Mouse (Mus musculus): ENCODE results near the gene Naa15. TPM values are rescaled to one million over a fixed set of nuclear protein-coding genes. Genes with fewer than 3 reads are reported as not detected.
A peak's percentile ranks its signal among the peaks of the same experiment; 100 is the strongest.
"Not testable (repeated sequence)": the region's sequence is repeated elsewhere in the genome, so short reads cannot be mapped to it uniquely, and the experiment has no call there.

The Naa15 gene
- polyA plus RNA-seq, 1 experiment from 2014 or later, result 59.8 TPM

DNA sequence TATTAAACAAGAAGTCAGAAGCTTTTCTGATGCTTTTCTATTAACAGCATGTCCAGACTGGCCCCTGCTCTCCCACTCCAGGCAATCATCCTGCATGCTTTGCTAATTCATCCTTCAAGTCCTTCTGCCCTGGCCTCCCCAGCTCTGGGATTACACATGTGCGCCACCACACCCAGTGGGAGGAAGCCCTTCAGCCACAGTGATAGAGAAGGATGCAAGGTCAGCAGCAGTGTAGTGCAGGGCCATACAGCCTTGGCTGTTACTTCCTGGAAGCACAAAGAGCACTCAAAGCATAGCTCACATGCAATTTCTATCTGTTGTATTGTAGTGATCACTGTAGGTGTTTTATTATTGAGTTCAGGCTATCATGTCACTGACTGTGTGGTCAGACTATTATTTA is 1.7 kb upstream of the Naa15 start:
- Histone ChIP-seq H3K27ac (no peak overlapping the region), H3K4me2 (no peak overlapping the region), H3K9ac (no peak overlapping the region), H3K4me1 (peaks cover 22% of the 10 kb centered on the region), H3K27me3 (no peaks in the 10 kb centered on the region), H3K4me3 (no peak overlapping the region), H3K9me3 (replicated peaks) (no peaks in the 10 kb centered on the region), H3K36me3 (ENCODE audit: poor library complexity, severe bottlenecking) (no peaks in the 10 kb centered on the region)
- ATAC-seq, result no peak
- 84% methylated on average over 1 of the region's 1 CpGs for WGBS

DNA sequence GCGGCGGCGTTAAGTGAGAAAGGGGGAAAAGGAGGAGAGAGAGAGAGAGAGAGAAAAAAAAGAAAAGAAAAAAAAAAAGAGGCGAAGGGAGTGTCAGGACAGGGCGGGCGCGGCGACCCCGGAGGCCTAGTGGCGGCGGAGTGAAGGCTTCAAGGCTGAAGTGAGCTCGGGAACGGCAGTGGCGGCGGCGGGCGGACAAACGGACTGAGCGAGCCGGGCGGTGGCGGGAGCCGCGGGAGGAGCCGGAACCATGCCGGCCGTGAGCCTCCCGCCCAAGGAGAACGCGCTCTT is 1.1 kb downstream of the Naa15 start:
- Histone ChIP-seq H3K36me3 (ENCODE audit: poor library complexity, severe bottlenecking) (no peaks in the 10 kb centered on the region), H3K4me3 (peak overlapping the region; percentile 100), H3K9me3 (replicated peaks) (no peaks in the 10 kb centered on the region), H3K4me1 (peaks cover 33% of the 10 kb centered on the region), H3K27ac (peak overlapping the region; percentile 91), H3K27me3 (no peaks in the 10 kb centered on the region), H3K4me2 (peak overlapping the region; percentile 87), H3K9ac (peak overlapping the region; percentile 98)
- ATAC-seq, result peak; percentile 73
- WGBS, result 2% methylated on average over 8 of the region's 30 CpGs

DNA sequence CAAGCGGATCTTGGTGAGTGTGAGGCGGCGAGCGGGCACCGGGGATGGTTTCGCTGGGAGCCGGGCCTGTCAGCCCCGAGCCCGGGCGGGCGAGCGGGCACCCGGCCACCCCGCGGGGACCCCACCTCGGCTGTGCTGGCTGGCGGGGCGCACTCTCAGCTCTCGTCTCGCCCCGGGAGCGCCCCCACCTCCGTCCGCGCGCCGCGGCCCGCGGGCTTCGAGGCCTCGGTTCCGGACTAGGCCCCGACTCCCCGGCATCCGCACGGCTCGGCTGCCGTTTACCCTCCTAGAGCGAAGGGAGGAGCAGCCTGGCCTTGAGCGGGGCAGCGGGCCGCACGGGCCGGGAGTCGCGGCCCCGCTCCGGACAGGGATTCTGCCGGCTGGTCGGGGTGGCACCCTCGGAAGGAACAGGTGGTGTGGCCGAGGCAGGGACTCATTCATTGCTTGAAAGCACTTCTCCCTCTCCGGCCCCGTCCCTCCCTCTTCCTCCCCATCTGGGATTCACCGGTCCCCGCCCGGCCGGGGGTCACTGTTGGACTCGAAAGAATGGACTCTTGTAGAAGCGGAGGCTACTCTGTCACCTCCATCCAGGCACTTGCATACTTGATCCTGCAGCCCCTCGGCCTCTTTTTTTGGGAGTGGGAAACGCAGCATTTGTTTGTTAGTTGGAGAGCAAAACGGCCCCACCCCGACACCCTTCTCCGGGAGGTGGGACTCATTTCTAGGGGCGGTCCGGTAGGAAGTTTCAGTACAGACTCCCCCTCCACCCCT is 1.6 kb downstream of the Naa15 start:
- Histone ChIP-seq H3K4me1 (peaks cover 33% of the 10 kb centered on the region), H3K4me2 (peak overlapping the region; percentile 87), H3K27me3 (no peaks in the 10 kb centered on the region), H3K27ac (peak overlapping the region; percentile 91), H3K36me3 (ENCODE audit: poor library complexity, severe bottlenecking) (no peaks in the 10 kb centered on the region), H3K4me3 (peak overlapping the region; percentile 100), H3K9me3 (replicated peaks) (no peaks in the 10 kb centered on the region), H3K9ac (peak overlapping the region; percentile 98)
- 0% methylated on average over 60 of the region's 68 CpGs for WGBS
- peak; percentile 72 for ATAC-seq

DNA sequence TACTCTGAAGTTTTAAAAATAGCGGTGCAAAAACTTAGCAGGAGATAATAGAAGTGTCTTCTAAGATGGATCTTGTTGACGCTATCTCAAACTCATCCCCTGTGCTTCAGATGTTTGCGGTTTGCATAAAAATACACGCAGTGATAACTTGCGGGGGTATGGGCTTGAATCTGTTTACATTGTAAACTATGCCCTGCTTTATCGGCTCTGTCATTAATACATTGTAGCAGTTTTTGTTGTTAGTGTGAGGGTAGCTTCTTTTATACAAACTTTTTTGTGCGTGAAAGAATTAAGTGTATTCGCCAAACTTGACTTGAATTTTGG is 2.1 kb downstream of the Naa15 start:
- no peak for ATAC-seq
- H3K9me3 ChIP-seq (replicated peaks), result no peaks in the 10 kb centered on the region
- H3K27ac ChIP-seq, result no peak overlapping the region
- H3K4me1 ChIP-seq, result peaks cover 33% of the 10 kb centered on the region
- no peaks in the 10 kb centered on the region for H3K36me3 ChIP-seq (ENCODE audit: poor library complexity, severe bottlenecking)
- WGBS, result 8% methylated on average over 8 of the region's 8 CpGs
- peak overlapping the region; percentile 87 for H3K4me2 ChIP-seq
- no peaks in the 10 kb centered on the region for H3K27me3 ChIP-seq
- H3K4me3 ChIP-seq, result peak overlapping the region; percentile 100
- H3K9ac ChIP-seq, result peak overlapping the region; percentile 98

DNA sequence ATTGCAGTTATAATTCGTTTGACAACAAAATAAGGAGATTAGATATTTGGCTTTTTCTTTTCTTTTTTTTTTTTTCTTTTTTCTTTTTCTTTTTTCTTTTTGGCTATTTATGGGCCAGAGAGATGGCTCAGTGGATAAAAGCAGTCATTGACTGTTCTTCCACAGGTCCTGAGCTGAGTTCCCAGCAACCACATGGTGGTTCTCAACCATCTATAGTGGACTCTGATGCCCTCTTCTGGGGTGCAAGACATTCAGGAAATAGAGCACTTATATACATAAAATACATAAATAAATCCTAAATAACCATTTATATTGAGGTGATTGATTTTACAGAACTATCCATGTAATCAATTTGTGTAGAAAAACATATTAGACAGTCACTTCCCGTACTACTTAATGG is 2.5 kb downstream of the Naa15 start:
- Histone ChIP-seq H3K4me1 (peaks cover 33% of the 10 kb centered on the region), H3K27ac (no peak overlapping the region), H3K4me3 (peak overlapping the region; percentile 100), H3K4me2 (peak overlapping the region; percentile 87), H3K36me3 (ENCODE audit: poor library complexity, severe bottlenecking) (no peaks in the 10 kb centered on the region), H3K27me3 (no peaks in the 10 kb centered on the region), H3K9ac (peak overlapping the region; percentile 98; the same call in 1 of the 2 replicates), H3K9me3 (replicated peaks) (no peaks in the 10 kb centered on the region)
- no peak for ATAC-seq
- 51% methylated on average over 2 of the region's 2 CpGs for WGBS

DNA sequence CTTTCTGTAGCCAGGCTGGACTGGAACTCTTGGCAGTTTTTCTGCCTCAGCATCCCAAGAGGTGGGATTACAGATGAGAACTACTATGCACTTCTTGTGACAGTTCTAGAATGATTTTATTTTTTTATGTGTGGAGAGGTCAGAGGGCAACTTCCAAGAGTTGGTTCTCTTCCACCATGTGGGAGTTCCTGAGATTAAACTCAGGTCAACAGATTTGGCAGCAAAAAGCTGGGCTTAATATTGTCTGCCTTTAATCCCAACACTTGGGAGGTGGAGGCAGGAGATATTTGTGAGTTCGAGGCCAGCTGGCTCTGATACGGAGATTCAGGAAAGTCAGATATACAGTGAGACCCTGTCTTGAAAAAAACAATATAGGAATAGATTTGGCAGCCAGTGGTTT is 3.0 kb downstream of the Naa15 start:
- no peak for ATAC-seq
- Histone ChIP-seq H3K4me2 (peak overlapping the region; percentile 87), H3K4me3 (peak overlapping the region; percentile 13; the same call in 1 of the 2 replicates), H3K9me3 (replicated peaks) (no peaks in the 10 kb centered on the region), H3K36me3 (ENCODE audit: poor library complexity, severe bottlenecking) (no peaks in the 10 kb centered on the region), H3K27ac (no peak overlapping the region), H3K4me1 (peaks cover 33% of the 10 kb centered on the region), H3K9ac (no peak overlapping the region), H3K27me3 (no peaks in the 10 kb centered on the region)
- 80% methylated on average over 2 of the region's 2 CpGs for WGBS

DNA sequence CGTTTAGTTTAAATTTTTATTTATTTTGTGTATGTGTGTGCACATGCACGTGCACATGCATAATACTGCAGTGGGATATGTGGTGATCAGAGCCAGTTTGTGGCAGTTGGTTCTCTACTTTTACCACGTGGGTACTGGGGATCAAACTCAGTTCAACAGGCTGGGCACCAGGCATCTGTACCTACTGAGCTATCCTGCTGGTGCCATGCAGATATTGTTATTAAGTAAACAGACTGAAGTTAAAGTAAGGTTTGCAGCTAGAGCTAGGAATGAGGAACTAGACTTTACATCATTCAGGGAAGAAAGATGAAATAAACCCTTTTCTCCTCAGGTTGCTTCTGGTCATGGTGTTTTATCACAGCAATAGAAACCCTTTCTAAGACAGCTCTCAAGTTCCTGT is 7.0 kb downstream of the Naa15 start:
- no peak overlapping the region for H3K4me2 ChIP-seq
- no peak overlapping the region for H3K4me3 ChIP-seq
- H3K27me3 ChIP-seq, result no peaks in the 10 kb centered on the region
- H3K36me3 ChIP-seq (ENCODE audit: poor library complexity, severe bottlenecking), result no peaks in the 10 kb centered on the region
- no peak overlapping the region for H3K9ac ChIP-seq
- no peaks in the 10 kb centered on the region for H3K9me3 ChIP-seq (replicated peaks)
- no peak overlapping the region for H3K27ac ChIP-seq
- WGBS, result 88% methylated on average over 3 of the region's 3 CpGs
- ATAC-seq, result no peak
- peaks cover 23% of the 10 kb centered on the region for H3K4me1 ChIP-seq

DNA sequence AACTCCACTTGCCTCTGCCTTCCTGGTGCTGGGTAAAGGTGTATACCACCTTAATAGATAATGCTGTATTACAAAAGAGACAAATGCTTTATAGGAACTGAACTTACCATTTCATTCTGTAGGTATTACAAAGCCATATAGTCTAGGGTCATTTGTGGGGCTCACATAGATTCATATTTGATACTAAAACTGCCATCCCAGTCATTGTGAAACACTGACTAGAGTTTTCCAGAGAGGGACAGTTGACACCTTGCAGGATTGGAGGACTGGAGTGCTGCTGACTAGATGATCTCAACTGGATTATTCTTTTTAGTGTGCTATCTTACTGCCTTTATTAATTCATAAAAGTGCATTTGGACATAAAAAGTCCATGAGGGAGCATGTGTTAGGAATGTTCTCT is 10.4 kb downstream of the Naa15 start:
- Histone ChIP-seq H3K9me3 (replicated peaks) (no peaks in the 10 kb centered on the region), H3K27ac (no peak overlapping the region), H3K36me3 (ENCODE audit: poor library complexity, severe bottlenecking) (no peaks in the 10 kb centered on the region), H3K9ac (no peak overlapping the region), H3K4me2 (no peak overlapping the region), H3K4me1 (no peaks in the 10 kb centered on the region), H3K4me3 (no peak overlapping the region), H3K27me3 (no peaks in the 10 kb centered on the region)
- no peak for ATAC-seq

DNA sequence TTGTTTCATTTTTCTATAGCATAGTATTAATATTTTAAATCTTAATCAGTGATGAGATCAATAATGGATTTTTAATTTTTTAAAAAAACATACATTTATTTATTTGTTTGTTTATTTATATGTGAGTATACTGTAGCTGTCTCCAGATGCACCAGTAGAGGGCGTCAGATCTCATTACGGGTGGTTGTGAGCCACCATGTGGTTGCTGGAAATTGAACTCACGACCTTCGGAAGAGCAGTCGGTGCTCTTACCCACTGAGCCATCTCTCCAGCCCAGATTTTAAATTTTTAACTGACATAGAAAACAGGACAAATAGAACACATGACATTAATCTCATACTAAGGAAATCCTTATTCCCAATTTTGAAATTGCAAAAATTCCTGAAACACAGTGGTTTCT is 19.4 kb downstream of the Naa15 start:
- H3K4me2 ChIP-seq; H3K4me1 ChIP-seq; H3K9ac ChIP-seq; H3K27me3 ChIP-seq; H3K27ac ChIP-seq; H3K9me3 ChIP-seq (replicated peaks); ATAC-seq; H3K4me3 ChIP-seq: not testable (repeated sequence)
- H3K36me3 ChIP-seq (ENCODE audit: poor library complexity, severe bottlenecking), result peaks cover 10% of the 10 kb centered on the region; the same call in 1 of the 2 replicates
- WGBS, result 88% methylated on average over 5 of the region's 5 CpGs

DNA sequence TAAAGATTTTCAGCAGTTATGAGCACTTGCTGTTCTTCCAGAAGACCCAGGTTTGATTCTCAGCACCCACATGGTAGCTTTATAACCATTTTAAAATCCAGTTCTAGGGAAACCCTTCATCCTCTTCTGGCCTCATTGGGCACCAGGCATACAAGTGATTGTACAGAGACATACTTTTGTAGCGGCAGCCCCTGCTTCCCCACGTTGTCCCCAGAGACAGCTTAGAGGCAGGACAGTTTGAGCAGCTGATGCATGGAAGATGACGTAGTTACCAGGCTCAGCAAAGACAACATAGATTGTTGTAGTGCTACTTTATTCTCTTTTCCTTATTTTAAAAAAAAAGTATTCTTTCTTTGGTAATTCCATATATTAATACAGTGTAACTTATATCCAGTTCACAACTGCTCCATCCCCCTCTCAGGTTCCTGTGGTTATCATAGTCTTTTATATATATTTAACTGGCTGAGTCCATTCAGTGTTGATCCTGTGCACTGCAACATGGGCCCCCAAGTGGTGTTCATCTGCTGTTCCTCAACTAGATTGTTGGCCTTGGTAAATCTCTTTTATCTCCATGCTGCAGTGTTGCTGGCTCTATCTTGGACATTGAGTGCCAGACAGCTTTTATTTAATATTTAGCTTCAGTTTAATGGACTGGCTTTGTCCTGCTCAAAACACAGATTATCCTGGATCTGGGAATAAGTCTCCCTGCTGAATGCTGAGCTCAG is 20.1 kb downstream of the Naa15 start:
- no peak overlapping the region for H3K27ac ChIP-seq
- no peak overlapping the region for H3K4me3 ChIP-seq
- WGBS, result 93% methylated on average over 3 of the region's 3 CpGs
- H3K9ac ChIP-seq, result no peak overlapping the region
- H3K4me2 ChIP-seq, result no peak overlapping the region
- H3K27me3 ChIP-seq, result no peaks in the 10 kb centered on the region
- no peaks in the 10 kb centered on the region for H3K4me1 ChIP-seq
- H3K36me3 ChIP-seq (ENCODE audit: poor library complexity, severe bottlenecking), result peaks cover 10% of the 10 kb centered on the region; the same call in 1 of the 2 replicates
- H3K9me3 ChIP-seq (replicated peaks), result 0 out of 2 replicates have a peak, but pooled peaks cover 3% of the 10 kb centered on the region
- no peak for ATAC-seq

DNA sequence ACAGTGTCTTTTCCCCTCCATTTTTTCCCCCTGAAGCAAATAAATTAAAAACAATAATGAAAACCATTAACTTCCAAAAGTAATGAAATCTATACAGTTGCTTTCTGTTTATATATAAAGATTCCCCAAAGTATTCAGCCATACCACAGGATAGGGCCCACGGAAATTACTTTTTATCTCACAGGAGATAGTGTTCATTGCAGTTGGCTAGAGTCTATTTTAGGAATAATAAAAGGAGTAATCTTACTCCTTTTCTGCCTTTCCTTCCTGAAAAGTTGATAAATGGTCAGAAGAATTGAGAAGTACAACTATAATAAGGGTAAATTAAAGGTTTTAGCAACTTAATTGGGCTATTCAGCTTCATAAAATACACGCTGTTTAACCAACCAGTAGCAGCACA is 53.6 kb downstream of the Naa15 start:
- Histone ChIP-seq H3K4me1 (no peaks in the 10 kb centered on the region), H3K4me3 (no peak overlapping the region), H3K4me2 (no peak overlapping the region), H3K36me3 (ENCODE audit: poor library complexity, severe bottlenecking) (peaks cover 83% of the 10 kb centered on the region), H3K27me3 (no peaks in the 10 kb centered on the region), H3K9ac (no peak overlapping the region), H3K27ac (no peak overlapping the region), H3K9me3 (replicated peaks) (no peaks in the 10 kb centered on the region)
- ATAC-seq, result no peak
- 88% methylated on average over 2 of the region's 2 CpGs for WGBS

DNA sequence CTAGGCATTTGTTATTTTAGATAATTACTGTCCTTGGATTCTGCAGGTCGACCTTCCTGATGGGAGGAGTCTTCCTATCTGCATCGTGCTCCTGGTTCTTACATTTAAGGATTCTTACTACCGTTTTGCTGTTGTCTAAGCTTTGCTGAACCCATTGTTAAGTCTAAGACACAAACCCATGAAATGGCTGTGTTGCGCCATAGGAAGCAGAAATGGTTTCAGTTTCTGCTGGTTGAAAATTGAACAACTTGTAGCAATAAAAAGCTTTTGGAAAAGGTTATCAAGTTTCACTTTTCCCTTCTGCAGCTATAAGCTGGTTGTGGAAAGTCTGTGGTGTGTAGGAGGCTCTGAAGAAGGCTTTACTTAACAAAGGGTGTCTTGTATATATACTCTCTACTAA is 60.8 kb downstream of the Naa15 start:
- Histone ChIP-seq H3K9ac (no peak overlapping the region), H3K27ac (no peak overlapping the region), H3K4me1 (no peaks in the 10 kb centered on the region), H3K4me3 (no peak overlapping the region), H3K4me2 (no peak overlapping the region), H3K9me3 (replicated peaks) (no peaks in the 10 kb centered on the region), H3K27me3 (no peaks in the 10 kb centered on the region), H3K36me3 (ENCODE audit: poor library complexity, severe bottlenecking) (peaks cover 42% of the 10 kb centered on the region)
- WGBS, result 85% methylated on average over 4 of the region's 4 CpGs
- ATAC-seq, result no peak

DNA sequence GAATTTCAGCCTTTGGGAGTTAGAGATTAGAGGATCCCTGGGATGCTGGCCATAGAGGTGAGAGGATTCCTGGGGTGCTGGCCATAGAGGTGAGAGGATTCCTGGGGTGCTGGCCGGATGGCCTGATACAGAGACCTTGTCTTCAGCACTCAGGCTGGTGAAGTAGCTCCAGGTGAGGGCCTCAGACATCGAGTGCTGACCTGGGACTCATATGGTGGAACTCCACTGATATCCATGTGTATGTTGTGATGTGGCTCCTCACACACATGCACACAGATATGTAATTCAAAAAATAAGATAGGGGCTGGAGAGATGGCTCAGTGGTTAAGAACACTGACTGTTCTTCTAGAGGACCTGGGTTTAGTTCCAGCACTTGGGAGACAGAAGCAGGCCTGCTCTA is 64.9 kb downstream of the Naa15 start:
- H3K9ac ChIP-seq, result no peak overlapping the region
- 55% methylated on average over 2 of the region's 2 CpGs for WGBS
- no peak overlapping the region for H3K4me2 ChIP-seq
- H3K27ac ChIP-seq, result no peak overlapping the region
- H3K4me3 ChIP-seq, result no peak overlapping the region
- no peaks in the 10 kb centered on the region for H3K27me3 ChIP-seq
- 0 out of 2 replicates have a peak, but pooled peaks cover 6% of the 10 kb centered on the region for H3K36me3 ChIP-seq (ENCODE audit: poor library complexity, severe bottlenecking)
- no peak for ATAC-seq
- H3K9me3 ChIP-seq (replicated peaks), result no peaks in the 10 kb centered on the region
- peaks cover 14% of the 10 kb centered on the region for H3K4me1 ChIP-seq

All from forebrain, embryonic 13.5 days (tissue).